Mouse (Mus musculus): ENCODE measurements at regions not wholly inside any gene's neighbourhood (a gene's known extent, or its start where the extent isn't known, plus 50 kb on each side); places are given as distances from the start of the nearest gene placed in this dataset.

GRCm38 (mm10) chr1:78016541-78017267 lies 180.2 kb downstream of the Pax3 start:
- TF ChIP-seq CTCF (IDR thresholded peaks at IDR 0.05; ENCODE audit: low read depth, low read length), result no peak
- TF ChIP-seq POLR2A (IDR thresholded peaks at IDR 0.05; ENCODE audit: borderline replicate concordance, low read depth, low read length), result no peak

Measured in bone marrow macrophage, adult 2 months (primary cell).